Mouse (Mus musculus) erythroblast, adult 5-6 weeks (primary cell): ENCODE data around the gene Mansc4. TPM values are rescaled to one million over a fixed set of nuclear protein-coding genes. Genes with fewer than 3 reads are reported as not detected.
A peak's percentile ranks its signal among the peaks of the same experiment; 100 is the strongest.

Experiments used
- ATAC-seq: replicated peaks from 2 replicates; pipeline ENCODE4 v1.8.0; 2016; ENCODE audit warnings: moderate number of reproducible peaks, mild to moderate bottlenecking, moderate TSS enrichment, inconsistent platforms; ENCODE audit not compliant: poor library complexity, low FRiP score, severe bottlenecking
- total RNA-seq, 2 experiments: library from RNA; stranded (forward) in 1 of 2; stranded (reverse) in 1 of 2; fragments of 150-400 nt in 1 of 2; fragments of 200-764, 138-1000 nt in 1 of 2; gene quantifications; 2 replicates each; pipeline versions ENCODE4 v1.2.3 to v1.2.4; 2015 to 2017; ENCODE audit warnings: low replicate concordance in 2 of 2

Gene Mansc4
- total RNA-seq (2015; ENCODE audit: low replicate concordance) (not detected in 2 replicates), total RNA-seq (2017; ENCODE audit: low replicate concordance) (not detected in 2 replicates)

DNA sequence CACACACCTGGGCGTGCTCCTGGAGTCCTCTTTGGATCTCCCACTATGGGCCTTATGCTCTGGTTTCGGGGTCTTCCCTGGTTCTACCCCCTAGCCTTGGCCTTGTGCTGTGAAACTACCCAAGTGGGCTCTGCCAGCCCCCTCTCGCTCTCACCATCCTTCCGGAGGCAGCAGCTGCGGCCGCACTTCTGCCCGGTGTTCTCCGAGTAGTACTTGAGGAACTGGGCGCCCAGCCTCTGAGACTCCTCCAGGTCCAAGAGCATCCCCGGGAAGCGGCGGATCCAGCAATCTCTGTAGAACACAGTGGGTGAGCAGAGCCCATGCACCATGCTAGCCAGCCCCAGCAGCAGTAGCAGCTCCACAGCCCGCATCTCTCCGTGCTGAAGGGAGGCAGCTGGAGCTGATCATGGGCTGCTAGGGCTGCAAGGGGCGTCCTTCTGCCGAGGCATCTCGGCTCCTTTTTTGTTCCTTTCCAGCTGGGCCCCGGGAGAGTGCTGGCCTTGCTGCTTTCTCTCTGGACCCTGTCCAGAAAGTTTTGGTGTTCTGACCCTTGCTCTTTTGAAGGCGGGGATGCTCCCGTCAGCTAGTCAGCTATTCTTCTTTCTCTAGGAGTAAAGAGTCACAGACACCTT is at the start of gene Mansc4:
Gene Mansc4 (minus strand): TSS at position 439 of the 632 bp plus-strand sequence.
- no peak for ATAC-seq

DNA sequence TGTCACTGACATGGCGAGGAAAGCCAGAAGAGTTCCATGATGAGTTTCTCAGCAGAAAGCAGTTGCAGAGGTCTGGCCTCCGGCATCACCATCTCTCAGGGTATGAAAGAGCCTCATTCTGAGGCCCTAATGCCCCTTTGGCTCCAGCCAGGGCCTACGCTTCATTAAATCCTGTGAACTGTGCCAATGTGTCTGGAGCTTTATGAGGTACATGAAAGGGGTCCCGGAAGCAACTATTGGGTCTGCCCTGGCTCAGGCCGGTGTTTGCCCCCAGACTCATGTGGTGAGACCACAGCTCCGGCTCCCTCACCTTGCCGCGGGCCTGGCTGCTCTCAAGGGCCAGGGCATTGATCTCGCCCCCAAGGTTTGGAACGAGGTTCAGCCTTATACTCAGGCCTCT is 40.4 kb upstream of the Mansc4 start:
- no peak for ATAC-seq

DNA sequence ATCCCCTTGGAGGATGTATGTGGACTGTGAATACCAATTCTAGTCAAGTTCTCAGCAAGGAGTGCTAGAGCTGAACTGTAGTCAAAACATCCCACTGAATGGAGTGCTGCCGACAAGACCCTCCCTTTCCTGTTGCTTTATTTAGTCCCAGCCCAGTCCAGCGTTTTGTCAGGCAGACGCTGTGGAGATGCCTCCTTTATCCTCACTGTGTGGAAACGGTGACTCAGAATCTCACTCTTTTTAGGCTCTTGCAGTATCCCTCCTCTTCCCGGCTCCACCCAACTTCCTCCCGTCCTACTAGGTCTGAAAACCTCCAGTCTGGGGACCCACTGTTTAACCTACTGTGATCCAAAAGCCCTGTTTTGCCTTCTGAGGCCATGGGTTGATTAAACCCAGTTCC is 34.5 kb upstream of the Mansc4 start:
- no peak for ATAC-seq

DNA sequence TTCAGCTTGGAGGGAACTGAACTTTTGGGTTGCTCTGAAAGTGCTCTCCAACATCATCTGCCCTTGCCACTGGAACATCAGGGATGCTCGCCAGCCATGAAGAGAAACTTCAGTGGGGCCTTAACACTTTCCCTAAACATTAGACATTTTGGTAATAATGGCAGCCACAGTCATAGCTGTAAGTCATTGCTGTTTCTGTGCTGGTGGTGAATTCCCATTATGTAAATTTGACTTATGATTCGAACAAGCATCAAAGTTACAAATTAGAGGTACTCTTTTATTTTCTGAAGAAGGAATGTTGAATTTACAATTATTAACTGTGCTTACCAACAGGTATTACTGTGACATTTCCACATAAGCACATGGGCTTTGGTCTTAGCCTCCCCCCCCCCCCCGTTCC is 31.4 kb upstream of the Mansc4 start:
- no peak for ATAC-seq

DNA sequence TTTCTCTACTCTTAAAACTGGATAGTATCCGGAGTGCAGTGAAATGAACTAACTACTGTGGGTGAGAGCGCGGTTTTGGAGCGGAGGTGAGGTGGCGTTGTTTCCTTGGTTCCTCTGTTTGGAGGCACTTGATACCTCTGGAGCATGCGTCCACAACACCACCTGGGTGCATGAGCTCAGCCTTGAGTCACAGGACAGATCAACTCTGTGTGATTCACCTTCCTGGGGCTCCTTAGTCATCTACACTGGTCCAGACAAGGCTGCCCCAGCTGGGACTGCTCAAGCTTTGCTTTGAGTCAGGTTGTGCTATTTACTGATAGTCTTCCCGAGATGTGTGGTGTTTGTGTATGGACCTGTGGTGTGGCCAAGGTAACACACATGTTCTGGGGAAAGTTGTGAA is 30.9 kb upstream of the Mansc4 start:
- ATAC-seq: 0 out of 2 replicates have a peak, but pooled peaks have one; percentile 40

DNA sequence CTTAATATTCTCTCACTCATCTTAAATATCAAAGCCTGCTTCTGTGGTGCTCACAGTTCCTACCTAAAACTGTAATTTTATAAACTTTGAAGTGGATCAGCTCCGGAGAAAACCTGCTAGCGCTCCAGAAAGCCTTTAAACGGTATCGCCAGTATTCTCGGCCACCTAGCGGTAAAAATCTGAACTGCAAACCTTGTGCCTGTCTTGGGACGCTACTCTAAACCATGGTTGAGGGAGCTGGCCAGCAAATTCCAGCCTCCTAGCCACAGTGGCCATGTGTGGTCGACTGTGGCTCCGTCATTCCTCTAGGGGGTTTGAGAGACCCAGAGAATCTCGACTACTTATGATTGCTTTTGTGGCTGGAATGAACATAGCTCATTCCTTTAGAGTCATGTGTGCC is 29.7 kb upstream of the Mansc4 start:
- ATAC-seq: 0 out of 2 replicates have a peak, but pooled peaks have one; percentile 60

DNA sequence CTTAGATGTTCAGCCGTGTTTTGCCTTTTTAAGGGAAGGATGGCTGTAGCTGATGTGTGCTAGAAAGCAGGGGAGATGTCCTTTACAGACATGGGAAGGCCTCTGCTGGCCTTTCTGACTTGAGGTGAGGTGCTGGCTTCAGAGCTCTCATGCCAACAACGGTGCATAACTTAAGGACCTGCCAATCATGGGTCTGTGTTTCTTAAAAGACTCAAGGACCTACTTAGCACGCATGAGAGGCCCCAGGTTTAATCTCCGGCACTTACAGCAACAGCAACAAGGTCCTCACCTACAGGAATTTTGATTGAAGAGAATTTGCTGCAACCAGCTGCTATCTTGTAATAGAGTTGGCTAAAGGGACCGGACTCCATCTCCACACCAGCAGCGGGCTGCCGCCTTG is 22.5 kb upstream of the Mansc4 start:
- ATAC-seq: no peak

DNA sequence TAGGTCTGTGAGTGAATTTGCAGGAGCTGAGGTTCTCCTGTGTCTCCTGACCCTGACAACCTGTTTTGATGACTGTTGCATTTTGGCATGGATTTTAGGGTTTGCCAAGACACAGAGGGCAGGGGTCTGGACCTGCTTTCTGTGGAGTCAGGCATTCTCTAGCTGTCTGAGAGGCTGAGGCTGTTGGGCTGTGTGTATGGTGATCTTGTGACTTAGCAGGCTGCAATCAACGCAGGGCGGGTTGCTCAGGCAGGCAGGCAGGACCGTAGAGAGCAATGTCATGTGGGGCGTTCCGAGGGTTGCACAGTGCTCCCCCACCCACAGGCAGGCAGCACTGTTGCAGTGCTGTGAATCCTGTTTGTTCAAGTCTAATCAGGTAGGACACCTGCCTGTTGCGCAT is 19.9 kb upstream of the Mansc4 start:
- ATAC-seq: no peak

DNA sequence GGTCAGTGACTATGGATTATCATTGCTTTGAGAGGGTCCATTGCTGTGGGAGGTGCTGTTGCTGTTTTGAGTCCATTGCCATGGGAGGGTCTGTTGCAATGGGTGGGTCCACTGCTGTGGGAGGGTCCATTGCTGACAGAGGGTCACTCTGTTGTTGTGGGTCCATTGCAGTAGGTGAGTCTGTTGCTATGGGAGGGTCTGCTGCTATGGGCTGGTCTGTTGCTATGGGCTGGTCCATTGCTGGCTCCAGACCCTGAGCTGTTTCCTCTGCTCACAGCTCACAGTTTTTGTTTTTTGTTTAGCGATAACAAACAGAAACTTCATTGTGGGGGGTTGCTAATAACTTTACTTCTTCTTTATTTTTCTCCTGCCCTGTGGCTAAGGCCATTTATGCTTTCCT is 18.7 kb upstream of the Mansc4 start:
- ATAC-seq: no peak

DNA sequence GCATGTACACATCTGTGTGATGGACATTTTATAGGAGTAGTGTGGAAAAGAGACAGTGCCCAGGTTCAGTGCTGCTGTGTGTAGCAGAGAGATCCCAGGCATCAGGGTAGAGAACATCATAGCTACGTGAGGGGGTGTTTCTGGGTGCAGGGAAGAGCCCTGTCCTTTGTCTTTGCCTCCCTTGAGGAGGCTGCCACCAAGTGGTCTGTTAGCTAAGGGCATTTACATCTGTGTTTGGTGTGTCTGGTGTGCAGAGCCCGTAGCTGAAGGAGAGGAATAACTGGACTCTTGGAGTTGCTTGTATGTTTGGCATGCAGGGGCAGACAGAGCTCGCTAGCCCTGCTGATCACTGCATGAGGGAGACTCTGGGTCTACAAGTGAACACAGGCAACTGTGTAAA is 15.5 kb upstream of the Mansc4 start:
- ATAC-seq: no peak

DNA sequence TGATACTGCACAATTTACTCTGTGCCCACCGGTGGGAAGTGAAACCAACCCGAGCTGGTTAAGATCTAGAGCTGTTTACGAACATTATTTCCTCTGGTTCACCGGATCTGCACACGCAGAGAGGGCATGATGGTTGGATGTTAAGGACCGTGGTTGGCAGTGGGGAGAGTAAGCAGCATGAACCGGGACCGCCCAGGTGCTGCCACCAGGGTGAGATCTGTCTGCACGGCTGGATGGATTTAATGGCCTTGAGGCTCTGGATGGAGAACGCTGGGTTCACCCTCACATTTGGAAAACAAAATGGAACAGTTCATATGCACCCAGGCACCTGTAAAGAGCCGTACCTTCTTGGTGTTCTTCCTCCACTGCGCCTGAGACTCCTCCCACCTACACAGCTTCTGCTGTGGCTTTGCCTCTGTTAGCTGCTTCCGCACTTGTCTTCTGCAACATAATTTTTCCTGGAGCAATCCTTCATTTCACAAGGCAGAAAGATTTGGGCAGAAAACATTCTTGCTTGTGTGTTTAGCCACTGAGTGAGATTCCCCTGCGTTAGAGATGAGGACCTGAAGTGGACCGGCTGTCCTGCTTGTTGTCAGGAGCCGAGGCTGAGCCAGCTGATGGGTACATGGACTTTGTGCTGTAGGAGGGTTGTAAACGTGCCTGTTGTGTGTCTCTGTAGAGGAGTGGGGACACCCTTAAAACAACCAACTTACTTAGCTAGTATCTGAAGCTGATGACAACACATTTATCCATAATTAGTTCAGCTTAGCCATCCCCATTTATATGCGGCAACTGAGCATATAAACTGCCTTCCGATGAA is 12.8 kb upstream of the Mansc4 start:
- no peak for ATAC-seq

DNA sequence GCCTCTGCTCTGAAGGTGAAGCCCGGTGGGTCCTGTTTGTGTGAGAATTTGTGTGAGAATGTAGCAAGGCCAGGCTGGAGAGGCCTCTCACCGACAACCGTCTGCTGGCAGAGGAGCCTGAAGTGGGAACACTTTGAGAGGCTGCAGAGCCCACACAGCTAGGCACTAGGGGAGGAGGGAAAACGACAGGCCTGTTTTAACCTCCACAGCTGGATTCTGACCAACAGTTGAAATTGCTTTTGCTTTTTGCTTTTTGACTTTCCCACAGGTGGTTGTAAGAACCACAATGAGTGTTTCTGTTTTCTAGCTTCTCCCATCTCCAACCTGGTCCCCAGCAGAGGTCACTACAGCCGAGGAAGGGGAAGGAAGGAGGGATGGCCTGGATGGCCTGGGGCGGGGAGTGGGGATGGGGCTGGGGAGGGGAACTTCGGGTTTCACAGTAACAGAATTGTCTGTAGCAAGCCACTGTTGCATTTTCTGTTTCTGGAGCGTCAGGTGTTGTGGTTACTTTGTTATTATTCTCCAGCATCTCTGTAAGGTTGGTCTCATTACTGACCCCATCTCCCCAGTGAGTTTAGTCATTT is 10.6 kb upstream of the Mansc4 start:
- ATAC-seq: no peak

DNA sequence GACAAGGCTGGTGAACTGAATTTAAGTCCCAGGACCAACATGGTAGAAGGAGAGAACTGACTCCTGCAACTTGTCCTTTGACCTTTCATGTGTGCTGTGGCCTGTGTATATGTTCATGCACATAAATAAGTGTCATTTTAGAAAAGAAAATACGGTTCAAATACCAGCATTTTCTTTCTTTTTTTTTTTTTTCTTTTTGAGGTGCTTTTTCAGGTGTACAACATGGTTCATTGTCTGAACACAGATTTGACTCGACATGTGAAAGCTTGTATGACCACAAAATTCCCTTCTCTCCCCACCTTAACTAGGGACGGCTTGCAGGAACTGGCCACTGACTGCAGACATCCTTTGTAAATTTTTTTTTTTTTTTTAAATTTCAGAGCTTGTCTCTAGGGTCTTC is 10.1 kb upstream of the Mansc4 start:
- ATAC-seq: no peak

DNA sequence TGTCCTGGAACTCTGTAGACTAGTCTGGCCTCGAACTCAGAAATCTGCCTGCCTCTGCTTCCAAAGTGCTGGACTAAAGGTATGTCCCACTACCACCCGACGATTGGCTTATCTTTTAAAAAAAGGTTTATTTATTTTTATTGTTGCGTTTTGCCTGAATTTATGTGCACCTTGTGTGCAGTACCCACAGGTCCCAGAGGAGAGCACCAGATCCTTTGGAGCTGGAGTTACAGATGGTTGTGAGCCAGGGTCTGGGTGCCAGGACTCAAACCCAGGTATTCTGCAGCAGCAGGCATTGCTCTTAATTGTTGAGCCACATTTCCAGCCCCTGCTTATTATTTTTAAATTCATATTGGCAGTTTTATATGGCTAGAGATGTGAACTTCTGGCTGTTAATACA is 9.3 kb upstream of the Mansc4 start:
- no peak for ATAC-seq

DNA sequence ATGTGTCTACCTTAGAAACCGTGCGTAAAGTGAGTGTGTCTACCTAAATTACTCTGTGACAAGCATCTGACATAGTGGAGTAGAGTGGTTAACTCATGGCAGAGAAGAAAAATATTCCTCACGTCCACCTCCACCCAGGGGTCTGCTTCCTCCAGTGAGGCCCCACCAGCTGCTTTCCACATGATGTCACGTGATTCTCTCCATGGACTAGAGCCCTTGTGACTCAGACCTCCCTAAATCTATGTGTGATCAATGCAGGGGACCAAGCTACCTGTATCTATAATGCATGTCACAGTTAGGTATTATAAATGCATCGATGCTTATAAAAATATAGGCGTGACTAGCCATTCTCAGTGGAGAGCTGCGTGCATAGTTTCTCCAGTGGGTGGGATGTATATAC is 7.9 kb upstream of the Mansc4 start:
- no peak for ATAC-seq

DNA sequence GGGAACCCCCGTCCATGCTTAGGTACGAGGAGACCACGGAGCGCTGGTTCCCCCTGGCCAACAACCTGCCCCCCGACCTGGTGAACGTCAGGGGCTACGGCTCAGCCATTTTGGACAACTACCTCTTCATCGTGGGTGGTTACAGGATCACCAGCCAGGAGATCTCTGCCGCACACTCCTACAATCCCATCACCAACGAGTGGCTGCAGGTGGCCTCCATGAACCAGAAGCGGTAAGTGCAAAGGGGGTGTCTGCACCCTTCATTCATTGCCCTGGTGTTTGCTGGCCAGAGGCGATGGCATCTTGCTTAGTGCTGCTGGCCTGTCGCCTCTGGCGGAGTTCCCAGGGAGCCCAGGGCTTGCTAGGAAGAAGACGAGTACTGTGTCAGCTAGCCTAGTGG is 5.3 kb upstream of the Mansc4 start:
- 0 out of 2 replicates have a peak, but pooled peaks have one; percentile 15 for ATAC-seq

DNA sequence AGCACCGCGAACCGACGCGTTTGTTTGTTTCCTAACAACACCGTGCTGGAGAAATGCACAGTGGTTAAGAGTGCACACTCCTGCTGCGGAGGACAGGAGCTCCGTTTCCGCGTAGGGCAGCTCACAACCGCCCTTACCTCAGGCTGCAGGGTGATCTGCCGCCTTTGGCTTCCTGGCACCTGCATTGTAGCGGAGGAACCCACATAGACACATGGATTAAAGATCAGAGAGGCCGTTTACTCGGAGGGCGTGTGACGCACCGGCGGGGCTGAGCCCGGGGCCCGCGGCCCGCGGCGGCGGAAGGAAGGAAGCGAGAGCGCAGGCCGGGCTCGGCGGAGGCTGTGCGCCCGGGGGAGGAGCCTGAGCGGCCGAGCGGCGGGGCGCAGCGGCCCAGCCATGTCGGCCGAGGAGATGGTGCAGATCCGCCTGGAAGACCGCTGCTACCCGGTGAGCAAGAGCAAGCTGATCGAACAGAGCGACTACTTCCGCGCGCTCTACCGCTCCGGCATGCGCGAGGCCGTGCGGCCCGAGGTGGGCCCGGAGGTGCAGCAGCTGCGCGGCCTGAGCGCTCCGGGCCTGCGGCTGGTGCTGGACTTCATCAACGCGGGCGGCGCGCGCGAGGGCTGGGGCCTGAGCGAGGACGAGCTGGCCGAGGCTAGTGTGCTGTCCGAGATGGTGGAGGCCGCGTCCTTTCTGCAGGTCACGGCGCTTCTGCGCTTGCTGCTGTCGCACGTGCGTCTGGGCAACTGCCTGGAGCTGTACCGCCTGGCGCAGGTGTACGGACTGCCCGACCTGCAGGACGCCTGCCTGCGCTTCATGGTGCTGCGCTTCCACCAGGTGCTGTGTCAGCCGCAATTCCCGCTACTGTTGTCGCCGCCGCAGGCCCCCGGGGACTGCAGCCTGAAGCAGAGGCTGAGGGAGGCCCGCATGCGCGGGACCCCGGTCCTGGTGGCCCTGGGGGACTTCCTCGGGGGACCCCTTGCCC is 4.6 kb upstream of the Mansc4 start, which contains the start of gene Klhl42:
Gene Klhl42 (plus strand): TSS at position 244 of the 985 bp plus-strand sequence.
- no peak; the same call in 1 of the 2 replicates for ATAC-seq

DNA sequence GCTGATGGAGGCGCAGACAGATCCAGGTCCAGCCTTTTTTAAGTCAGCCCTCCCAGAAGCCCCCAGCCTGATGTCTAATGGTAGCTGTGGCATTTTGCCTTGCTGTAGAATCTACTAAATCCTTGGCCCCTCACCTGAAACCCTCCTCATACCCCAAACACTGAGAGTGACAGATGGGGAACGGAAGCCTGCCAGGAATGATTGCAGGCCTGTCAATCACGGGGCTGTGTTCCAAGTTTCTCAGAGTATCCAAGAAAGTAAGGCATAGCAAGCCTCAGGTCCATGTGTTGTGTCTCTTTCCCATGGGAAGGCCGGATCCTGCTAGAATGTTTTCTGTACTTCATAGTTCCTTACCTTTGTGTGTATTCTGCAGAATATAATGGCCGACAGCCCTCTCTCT is 3.4 kb upstream of the Mansc4 start:
- no peak for ATAC-seq

DNA sequence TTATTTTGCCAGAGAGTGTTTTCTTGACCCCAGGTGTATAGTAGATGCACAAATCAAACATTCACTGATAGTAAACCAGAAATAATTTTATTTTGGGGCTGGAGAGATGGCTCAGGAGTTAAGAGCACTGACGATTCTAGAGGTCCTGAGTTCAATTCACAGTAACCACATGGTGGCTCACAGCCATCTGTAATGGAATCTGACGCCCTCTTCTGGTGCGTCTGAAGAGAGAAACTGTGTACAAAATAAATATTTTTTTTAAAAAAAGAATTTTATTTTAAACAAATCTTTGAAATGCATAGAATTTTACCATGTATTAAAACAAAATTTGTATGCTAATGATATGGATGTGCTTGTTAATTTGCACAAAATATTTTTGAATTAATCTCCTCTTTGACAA is 1.7 kb upstream of the Mansc4 start:
- ATAC-seq: no peak

DNA sequence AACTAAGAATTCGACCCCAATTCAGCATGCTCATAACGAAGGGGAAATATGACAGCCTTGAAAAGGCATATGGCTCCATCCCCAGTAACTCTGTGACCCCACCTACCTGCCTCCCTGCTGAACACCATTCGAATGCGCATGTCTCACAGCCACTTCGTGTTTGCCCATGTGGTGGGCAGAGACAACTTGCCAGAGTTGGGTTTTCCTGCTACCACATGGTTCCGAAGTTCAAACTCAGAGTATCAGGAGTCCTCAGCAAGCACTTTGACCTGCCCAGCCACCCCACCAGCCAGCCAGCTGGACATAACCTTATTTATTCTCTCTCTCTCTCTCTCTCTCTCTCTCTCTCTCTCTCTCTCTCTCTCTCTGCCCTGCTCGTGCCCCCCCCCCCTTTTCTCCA is 904 bp upstream of the Mansc4 start:
- ATAC-seq: no peak
